Mouse (Mus musculus): ENCODE data around the gene Efna5. TPM values are rescaled to one million over a fixed set of nuclear protein-coding genes. Genes with fewer than 3 reads are reported as not detected.

The Efna5 gene
- total and polyA plus RNA-seq, 3 experiments = 0.04 to 0.23 TPM; not detected in 1

- no peak overlapping the region for H3K27ac ChIP-seq (ENCODE audit: insufficient read depth, low read depth)
- H3K9ac ChIP-seq (ENCODE audit: insufficient read depth, low read depth) = no peak overlapping the region
- DNase-seq (ENCODE audit: extremely low read depth) = no peak
- no peak for TF ChIP-seq MAFK (IDR thresholded peaks at IDR 0.05; ENCODE audit: insufficient replicate concordance, low read length)
- TF ChIP-seq ZC3H11A (IDR thresholded peaks at IDR 0.05; ENCODE audit: low read depth, low read length) = no peak
- TF ChIP-seq TBP (conservative IDR thresholded peaks at IDR 0.05; ENCODE audit: low read depth, low read length) = no peak
- TF ChIP-seq HCFC1 (IDR thresholded peaks at IDR 0.05; ENCODE audit: low read depth, low read length) = no peak
- H3K4me2 ChIP-seq (ENCODE audit: insufficient read depth, low read depth, poor library complexity, severe bottlenecking) = no peak overlapping the region
- dilution Hi-C loops (cut with MboI; ENCODE audit: extremely low pct_ligation_motif_present, extremely low pct_unique_long_range_greater_than_20kb, low sequenced_read_pairs) (no loop called here), in situ Hi-C loops (cut with MboI; ENCODE audit: low pct_ligation_motif_present, low pct_unique_long_range_greater_than_20kb, low sequenced_read_pairs) (no loop called here)
- H3K79me2 ChIP-seq (replicated peaks; ENCODE audit: control insufficient read depth, extremely low read depth, insufficient read depth, poor library complexity, severe bottlenecking) = no peaks in the 10 kb centered on the region
- no peaks in the 10 kb centered on the region for H3K27me3 ChIP-seq (replicated peaks)
- no peaks in the 10 kb centered on the region for H3K9me3 ChIP-seq (replicated peaks; ENCODE audit: low read length)
- no peak overlapping the region for H3K4me3 ChIP-seq (replicated peaks in 1 of 3; ENCODE audit: low read depth in 2 of 3, low read length in 2 of 3, poor library complexity in 1 of 3)
- no peaks in the 10 kb centered on the region for H3K4me1 ChIP-seq (ENCODE audit: control insufficient read depth in 1 of 2, insufficient read depth in 2 of 2)
- no peaks in the 10 kb centered on the region for H3K36me3 ChIP-seq (replicated peaks in 1 of 2; ENCODE audit: control insufficient read depth in 1 of 2, insufficient read depth in 1 of 2, low read length in 1 of 2)
These were observed 204.3 kb downstream of the Efna5 start for GRCm38 (mm10) chr17:62676832-62677231.

- no peaks in the 10 kb centered on the region for H3K9me3 ChIP-seq (replicated peaks; ENCODE audit: low read length)
These were observed 204.7 kb downstream of the Efna5 start for GRCm38 (mm10) chr17:62676409-62676808.

DNA sequence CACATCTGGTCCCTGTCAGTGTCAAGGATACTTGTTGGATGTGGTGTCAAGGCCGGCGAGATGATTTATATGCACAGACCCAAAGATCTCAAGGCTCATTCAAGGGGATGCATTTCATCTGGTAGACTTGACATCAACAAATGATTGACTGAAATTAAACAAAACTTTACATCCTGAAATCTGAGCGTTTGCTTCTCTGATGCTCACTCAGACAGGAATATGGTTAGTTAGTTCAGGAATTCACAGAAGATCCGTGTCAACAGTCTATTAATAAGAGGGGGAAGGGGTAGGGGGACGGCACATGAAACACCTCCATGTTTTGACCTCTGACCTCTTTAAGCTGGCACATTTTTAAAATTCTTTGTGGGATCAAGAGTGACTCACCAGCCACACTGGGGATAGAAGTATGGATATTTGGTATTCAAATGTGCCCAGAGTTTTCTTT, 205.3 kb downstream of the Efna5 start:
- Histone ChIP-seq H3K36me3 (replicated peaks in 1 of 2; ENCODE audit: control insufficient read depth in 1 of 2, insufficient read depth in 1 of 2, low read length in 1 of 2) (no peaks in the 10 kb centered on the region), H3K27me3 (replicated peaks) (no peaks in the 10 kb centered on the region), H3K4me2 (ENCODE audit: insufficient read depth, low read depth, poor library complexity, severe bottlenecking) (no peak overlapping the region), H3K4me3 (replicated peaks in 1 of 3; ENCODE audit: low read depth in 2 of 3, low read length in 2 of 3, poor library complexity in 1 of 3) (no peak overlapping the region), H3K4me1 (ENCODE audit: control insufficient read depth in 1 of 2, insufficient read depth in 2 of 2) (no peaks in the 10 kb centered on the region), H3K9ac (ENCODE audit: insufficient read depth, low read depth) (no peak overlapping the region), H3K9me3 (replicated peaks; ENCODE audit: low read length) (no peaks in the 10 kb centered on the region), H3K27ac (ENCODE audit: insufficient read depth, low read depth) (no peak overlapping the region), H3K79me2 (replicated peaks; ENCODE audit: control insufficient read depth, extremely low read depth, insufficient read depth, poor library complexity, severe bottlenecking) (no peaks in the 10 kb centered on the region)
- dilution Hi-C loops (cut with MboI; ENCODE audit: extremely low pct_ligation_motif_present, extremely low pct_unique_long_range_greater_than_20kb, low sequenced_read_pairs) = no loop called here
- no peak for DNase-seq (ENCODE audit: extremely low read depth)
- TF ChIP-seq MYC (IDR thresholded peaks at IDR 0.05; ENCODE audit: low read depth, low read length) (no peak), BHLHE40 (IDR thresholded peaks at IDR 0.05; ENCODE audit: low read depth, low read length) (no peak), SMC3 (IDR thresholded peaks at IDR 0.05; ENCODE audit: low read depth, low read length) (no peak), USF1 (IDR thresholded peaks at IDR 0.05; ENCODE audit: low read depth, low read length) (no peak), RAD21 (IDR thresholded peaks at IDR 0.05; ENCODE audit: low read depth, low read length) (no peak), TBP (conservative IDR thresholded peaks at IDR 0.05; ENCODE audit: low read depth, low read length) (no peak), ETS1 (conservative IDR thresholded peaks at IDR 0.05; ENCODE audit: low read depth, low read length) (no peak), NELFE (IDR thresholded peaks at IDR 0.05; ENCODE audit: low read depth, low read length) (no peak), GABPA (IDR thresholded peaks at IDR 0.05; ENCODE audit: insufficient replicate concordance, low read depth, low read length) (no peak), POLR2AphosphoS2 (IDR thresholded peaks at IDR 0.05; ENCODE audit: low read depth, low read length) (no peak), MAX (IDR thresholded peaks at IDR 0.05; ENCODE audit: low read length) (no peak), PAX5 (IDR thresholded peaks at IDR 0.05; ENCODE audit: low read length) (no peak), JUN (IDR thresholded peaks at IDR 0.05; ENCODE audit: insufficient read depth, low read depth, low read length) (no peak), ZNF384 (IDR thresholded peaks at IDR 0.05; ENCODE audit: low read depth, low read length) (no peak), E2F4 (IDR thresholded peaks at IDR 0.05; ENCODE audit: insufficient replicate concordance, low read depth, low read length) (no peak)
- in situ Hi-C loops (cut with MboI; ENCODE audit: low pct_ligation_motif_present, low pct_unique_long_range_greater_than_20kb, low sequenced_read_pairs) = no loop called here

More at GRCm38 (mm10) chr17:62676409-62676808, 204.7 kb downstream of the Efna5 start:
- in situ Hi-C loops (cut with MboI; ENCODE audit: low pct_ligation_motif_present, low pct_unique_long_range_greater_than_20kb, low sequenced_read_pairs) = no loop called here
- no peaks in the 10 kb centered on the region for H3K27me3 ChIP-seq (replicated peaks)
- no peaks in the 10 kb centered on the region for H3K36me3 ChIP-seq (replicated peaks in 1 of 2; ENCODE audit: control insufficient read depth in 1 of 2, insufficient read depth in 1 of 2, low read length in 1 of 2)
- no peak for DNase-seq (ENCODE audit: extremely low read depth)
- H3K9ac ChIP-seq (ENCODE audit: insufficient read depth, low read depth) = no peak overlapping the region
- H3K4me1 ChIP-seq (ENCODE audit: control insufficient read depth in 1 of 2, insufficient read depth in 2 of 2) = no peaks in the 10 kb centered on the region
- H3K4me2 ChIP-seq (ENCODE audit: insufficient read depth, low read depth, poor library complexity, severe bottlenecking) = no peak overlapping the region
- no peak overlapping the region for H3K4me3 ChIP-seq (replicated peaks in 1 of 3; ENCODE audit: low read depth in 2 of 3, low read length in 2 of 3, poor library complexity in 1 of 3)
- dilution Hi-C loops (cut with MboI; ENCODE audit: extremely low pct_ligation_motif_present, extremely low pct_unique_long_range_greater_than_20kb, low sequenced_read_pairs) = no loop called here
- no peak for TF ChIP-seq USF2 (conservative IDR thresholded peaks at IDR 0.05; ENCODE audit: low read depth, low read length)
- TF ChIP-seq ZKSCAN1 (IDR thresholded peaks at IDR 0.05; ENCODE audit: borderline replicate concordance, low read depth, low read length) = no peak
- TF ChIP-seq MYC (IDR thresholded peaks at IDR 0.05; ENCODE audit: low read depth, low read length) = no peak
- no peak for TF ChIP-seq ETS1 (conservative IDR thresholded peaks at IDR 0.05; ENCODE audit: low read depth, low read length)
- no peak for TF ChIP-seq RAD21 (IDR thresholded peaks at IDR 0.05; ENCODE audit: low read depth, low read length)
- TF ChIP-seq TCF12 (IDR thresholded peaks at IDR 0.05; ENCODE audit: low read depth, low read length) = no peak
- TF ChIP-seq CHD1 (IDR thresholded peaks at IDR 0.05; ENCODE audit: low read depth, low read length) = no peak
- no peak for TF ChIP-seq KAT2A (IDR thresholded peaks at IDR 0.05; ENCODE audit: insufficient replicate concordance, low read length)
- TF ChIP-seq E2F4 (IDR thresholded peaks at IDR 0.05; ENCODE audit: insufficient replicate concordance, low read depth, low read length) = no peak
- TF ChIP-seq NRF1 (IDR thresholded peaks at IDR 0.05; ENCODE audit: low read depth, low read length) = no peak
- no peak for TF ChIP-seq ELF1 (IDR thresholded peaks at IDR 0.05; ENCODE audit: low read depth, low read length)
- TF ChIP-seq ZNF384 (IDR thresholded peaks at IDR 0.05; ENCODE audit: low read depth, low read length) = no peak
- no peak for TF ChIP-seq HCFC1 (IDR thresholded peaks at IDR 0.05; ENCODE audit: low read depth, low read length)
- no peak for TF ChIP-seq BHLHE40 (IDR thresholded peaks at IDR 0.05; ENCODE audit: low read depth, low read length)
- no peak for TF ChIP-seq MAX (IDR thresholded peaks at IDR 0.05; ENCODE audit: low read length)
- TF ChIP-seq EP300 (IDR thresholded peaks at IDR 0.05; ENCODE audit: low read length) = no peak
- TF ChIP-seq CTCF (conservative IDR thresholded peaks at IDR 0.05 in 1 of 2, IDR thresholded peaks at IDR 0.05 in 1 of 2; ENCODE audit: low read depth in 2 of 2, low read length in 2 of 2) = no peak
- TF ChIP-seq CHD2 (IDR thresholded peaks at IDR 0.05; ENCODE audit: low read length) = no peak
- TF ChIP-seq RCOR1 (conservative IDR thresholded peaks at IDR 0.05; ENCODE audit: low read depth, low read length) = no peak
- no peak for TF ChIP-seq MEF2A (IDR thresholded peaks at IDR 0.05; ENCODE audit: borderline replicate concordance, low read depth, low read length)
- no peak overlapping the region for H3K27ac ChIP-seq (ENCODE audit: insufficient read depth, low read depth)
- no peaks in the 10 kb centered on the region for H3K79me2 ChIP-seq (replicated peaks; ENCODE audit: control insufficient read depth, extremely low read depth, insufficient read depth, poor library complexity, severe bottlenecking)

Measured in CH12.LX (cell line).